Mouse (Mus musculus): ENCODE data around the gene Tgfbr3. TPM values are rescaled to one million over a fixed set of nuclear protein-coding genes. Genes with fewer than 3 reads are reported as not detected.

Gene Tgfbr3
- polyA plus RNA-seq, 1 experiment = 40.0 TPM

GRCm38 (mm10) chr5:107099634-107100033 is 189.8 kb downstream of the Tgfbr3 start:
- H3K27ac ChIP-seq (ENCODE audit: insufficient read depth, low read length) = no peak overlapping the region
- H3K4me1 ChIP-seq (ENCODE audit: control insufficient read depth, insufficient read depth, low read length) = peaks cover 3% of the 10 kb centered on the region; the same call in 1 of the 2 replicates
- no peak for TF ChIP-seq CTCF (IDR thresholded peaks at IDR 0.05; ENCODE audit: borderline replicate concordance, insufficient read depth, low read length)
- TF ChIP-seq POLR2A (IDR thresholded peaks at IDR 0.05; ENCODE audit: low read depth, low read length) = no peak
- H3K4me3 ChIP-seq (ENCODE audit: insufficient read depth, low read length) = no peak overlapping the region

DNA sequence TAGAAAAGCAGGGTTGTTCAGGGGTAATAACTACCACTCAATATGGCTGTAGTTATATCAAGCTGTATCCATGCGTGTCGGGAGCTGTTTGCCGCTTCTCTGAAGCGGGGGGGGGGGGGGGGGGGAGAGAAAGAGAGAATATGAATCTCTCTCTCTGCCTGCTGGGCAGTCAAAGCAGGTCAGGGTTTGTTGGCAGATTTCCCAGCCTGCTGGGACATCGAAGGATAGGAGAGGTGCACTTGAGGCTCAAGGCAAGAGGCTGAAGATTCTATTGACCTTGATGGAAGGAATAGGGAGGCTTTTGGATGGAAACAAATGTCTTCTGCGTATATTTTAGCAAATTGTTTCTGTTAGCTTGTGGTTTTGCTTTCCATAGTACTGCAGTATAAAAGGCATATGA is 190.4 kb downstream of the Tgfbr3 start:
- H3K27ac ChIP-seq (ENCODE audit: insufficient read depth, low read length) = no peak overlapping the region
- H3K4me3 ChIP-seq (ENCODE audit: insufficient read depth, low read length) = no peak overlapping the region
- H3K4me1 ChIP-seq (ENCODE audit: control insufficient read depth, insufficient read depth, low read length) = peaks cover 3% of the 10 kb centered on the region; the same call in 1 of the 2 replicates
- TF ChIP-seq POLR2A (IDR thresholded peaks at IDR 0.05; ENCODE audit: low read depth, low read length) = no peak
- no peak for TF ChIP-seq CTCF (IDR thresholded peaks at IDR 0.05; ENCODE audit: borderline replicate concordance, insufficient read depth, low read length)

DNA sequence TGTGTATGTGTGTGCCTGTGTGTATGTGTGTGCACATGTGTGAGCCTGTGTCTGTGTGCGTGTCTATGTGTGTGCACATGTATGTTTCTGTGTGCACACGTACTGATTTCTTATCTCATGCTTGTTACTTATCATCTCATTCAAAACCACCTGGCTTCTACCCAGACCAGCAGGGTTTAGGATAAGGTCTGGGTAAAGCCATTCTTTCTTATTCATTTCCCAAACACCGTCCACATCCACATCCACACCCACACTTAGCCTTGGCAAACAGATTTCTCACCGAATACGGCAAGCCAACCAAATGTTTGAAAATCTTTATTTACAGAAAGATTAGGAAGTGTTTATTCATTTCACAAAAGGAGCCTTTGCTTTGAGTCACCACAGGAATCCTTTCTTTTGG is 191.4 kb downstream of the Tgfbr3 start:
- TF ChIP-seq POLR2A (IDR thresholded peaks at IDR 0.05; ENCODE audit: low read depth, low read length) (no peak), CTCF (IDR thresholded peaks at IDR 0.05; ENCODE audit: borderline replicate concordance, insufficient read depth, low read length) (no peak)
- H3K4me3 ChIP-seq (ENCODE audit: insufficient read depth, low read length) = no peak overlapping the region
- H3K27ac ChIP-seq (ENCODE audit: insufficient read depth, low read length) = no peak overlapping the region
- peaks cover 3% of the 10 kb centered on the region; the same call in 1 of the 2 replicates for H3K4me1 ChIP-seq (ENCODE audit: control insufficient read depth, insufficient read depth, low read length)

DNA sequence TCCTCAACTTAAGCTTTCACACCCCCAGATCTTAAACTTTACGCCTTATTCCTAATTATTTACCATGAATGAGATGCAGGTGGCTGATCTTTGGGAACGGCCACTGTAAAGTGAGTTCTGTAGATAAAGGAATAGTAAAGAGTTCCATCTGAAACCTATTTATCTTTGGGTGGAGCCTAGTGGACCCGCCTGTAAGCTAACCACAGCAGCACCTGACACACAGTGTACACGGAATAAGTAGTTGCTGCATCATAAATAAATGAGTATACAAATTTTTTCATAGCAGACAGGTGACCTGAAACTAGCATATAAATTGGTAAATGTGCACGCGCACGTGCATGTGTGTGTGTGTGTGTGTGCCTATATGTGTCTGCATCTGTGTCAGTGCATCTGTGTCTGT is 192.1 kb downstream of the Tgfbr3 start:
- no peak overlapping the region for H3K4me3 ChIP-seq (ENCODE audit: insufficient read depth, low read length)
- H3K27ac ChIP-seq (ENCODE audit: insufficient read depth, low read length) = no peak overlapping the region
- TF ChIP-seq CTCF (IDR thresholded peaks at IDR 0.05; ENCODE audit: borderline replicate concordance, insufficient read depth, low read length) (no peak), POLR2A (IDR thresholded peaks at IDR 0.05; ENCODE audit: low read depth, low read length) (no peak)
- H3K4me1 ChIP-seq (ENCODE audit: control insufficient read depth, insufficient read depth, low read length) = peaks cover 6% of the 10 kb centered on the region

GRCm38 (mm10) chr5:107094233-107094632 is 195.2 kb downstream of the Tgfbr3 start:
- TF ChIP-seq POLR2A (IDR thresholded peaks at IDR 0.05; ENCODE audit: low read depth, low read length) (no peak), CTCF (IDR thresholded peaks at IDR 0.05; ENCODE audit: borderline replicate concordance, insufficient read depth, low read length) (no peak)
- Histone ChIP-seq H3K27ac (ENCODE audit: insufficient read depth, low read length) (no peak overlapping the region), H3K4me3 (ENCODE audit: insufficient read depth, low read length) (no peak overlapping the region), H3K4me1 (ENCODE audit: control insufficient read depth, insufficient read depth, low read length) (peaks cover 6% of the 10 kb centered on the region)

DNA sequence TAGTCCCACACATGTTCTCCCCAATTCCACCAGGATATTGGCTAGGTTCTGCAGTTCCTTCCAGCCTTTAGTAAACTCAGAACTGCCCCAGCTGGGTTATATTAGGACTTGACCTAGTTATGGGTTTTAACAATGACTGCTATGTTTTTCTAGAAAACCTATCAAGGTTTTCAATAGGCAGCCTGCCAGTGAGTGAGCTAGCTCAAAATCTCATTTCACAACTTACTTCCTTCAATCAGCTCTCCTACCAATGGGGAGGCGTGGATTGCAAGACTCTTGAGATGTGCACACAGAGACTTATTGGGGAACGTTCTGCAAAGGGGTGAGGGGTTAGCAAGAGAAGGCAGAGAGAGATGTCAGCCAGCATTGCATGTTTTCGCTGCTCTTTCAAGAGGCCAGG is 196.2 kb downstream of the Tgfbr3 start:
- Histone ChIP-seq H3K4me3 (ENCODE audit: insufficient read depth, low read length) (no peak overlapping the region), H3K4me1 (ENCODE audit: control insufficient read depth, insufficient read depth, low read length) (peaks cover 9% of the 10 kb centered on the region), H3K27ac (ENCODE audit: insufficient read depth, low read length) (no peak overlapping the region)
- TF ChIP-seq CTCF (IDR thresholded peaks at IDR 0.05; ENCODE audit: borderline replicate concordance, insufficient read depth, low read length) (no peak), POLR2A (IDR thresholded peaks at IDR 0.05; ENCODE audit: low read depth, low read length) (no peak)

DNA sequence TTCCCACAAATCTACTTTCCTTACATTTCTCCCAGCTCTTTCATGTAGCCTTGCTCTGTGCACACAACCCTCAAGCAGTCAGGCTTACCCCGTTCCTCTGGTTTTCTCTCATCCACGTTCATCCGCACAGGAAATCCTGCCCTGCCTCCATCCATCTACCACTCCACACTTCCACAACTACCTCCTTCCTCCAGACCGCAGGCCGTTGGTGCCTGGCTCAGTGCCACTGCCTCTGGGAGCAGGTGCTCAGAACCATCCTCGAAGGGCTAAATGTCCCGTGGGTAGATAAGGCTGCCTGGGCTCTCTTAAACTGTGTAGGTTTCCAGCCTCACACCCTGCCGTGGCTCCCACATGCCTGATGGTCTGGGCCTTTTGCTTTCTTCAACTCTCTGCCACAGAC is 197.3 kb downstream of the Tgfbr3 start:
- H3K4me1 ChIP-seq (ENCODE audit: control insufficient read depth, insufficient read depth, low read length) = peaks cover 6% of the 10 kb centered on the region
- TF ChIP-seq POLR2A (IDR thresholded peaks at IDR 0.05; ENCODE audit: low read depth, low read length) (no peak), CTCF (IDR thresholded peaks at IDR 0.05; ENCODE audit: borderline replicate concordance, insufficient read depth, low read length) (no peak)
- no peak overlapping the region for H3K27ac ChIP-seq (ENCODE audit: insufficient read depth, low read length)
- no peak overlapping the region for H3K4me3 ChIP-seq (ENCODE audit: insufficient read depth, low read length)

GRCm38 (mm10) chr5:107089966-107090365 is 199.5 kb downstream of the Tgfbr3 start:
- TF ChIP-seq POLR2A (IDR thresholded peaks at IDR 0.05; ENCODE audit: low read depth, low read length) (no peak), CTCF (IDR thresholded peaks at IDR 0.05; ENCODE audit: borderline replicate concordance, insufficient read depth, low read length) (no peak)
- Histone ChIP-seq H3K4me3 (ENCODE audit: insufficient read depth, low read length) (no peak overlapping the region), H3K4me1 (ENCODE audit: control insufficient read depth, insufficient read depth, low read length) (peaks cover 6% of the 10 kb centered on the region), H3K27ac (ENCODE audit: insufficient read depth, low read length) (no peak overlapping the region)

- peaks cover 6% of the 10 kb centered on the region for H3K4me1 ChIP-seq (ENCODE audit: control insufficient read depth, insufficient read depth, low read length)
- TF ChIP-seq POLR2A (IDR thresholded peaks at IDR 0.05; ENCODE audit: low read depth, low read length) (no peak), CTCF (IDR thresholded peaks at IDR 0.05; ENCODE audit: borderline replicate concordance, insufficient read depth, low read length) (no peak)
- H3K27ac ChIP-seq (ENCODE audit: insufficient read depth, low read length) = peak overlapping the region; percentile 77
- H3K4me3 ChIP-seq (ENCODE audit: insufficient read depth, low read length) = no peak overlapping the region
These were observed 201.3 kb downstream of the Tgfbr3 start for GRCm38 (mm10) chr5:107087829-107088808.

DNA sequence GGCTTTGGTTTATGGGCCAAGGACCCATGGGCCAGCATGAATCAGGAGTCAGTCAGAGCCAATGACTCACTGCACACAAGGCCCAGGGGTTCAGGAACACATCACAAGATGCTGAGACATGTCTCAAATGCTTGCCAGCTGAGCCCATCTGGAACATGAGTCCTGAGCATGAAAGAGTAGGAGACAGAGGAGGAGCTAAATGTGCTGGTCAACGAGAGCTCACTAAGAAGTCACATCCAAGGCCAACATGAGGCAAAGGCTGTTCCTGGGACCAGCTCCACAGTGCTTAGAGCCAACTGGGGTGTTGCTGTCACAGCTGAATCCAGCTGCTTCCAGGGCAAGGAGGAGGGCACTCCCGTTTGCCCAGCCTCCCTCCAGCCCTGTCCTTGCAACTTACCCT is 202.1 kb downstream of the Tgfbr3 start:
- TF ChIP-seq CTCF (IDR thresholded peaks at IDR 0.05; ENCODE audit: borderline replicate concordance, insufficient read depth, low read length) (no peak), POLR2A (IDR thresholded peaks at IDR 0.05; ENCODE audit: low read depth, low read length) (no peak; the same call in none of the 2 replicates)
- peaks cover 3% of the 10 kb centered on the region; the same call in 1 of the 2 replicates for H3K4me1 ChIP-seq (ENCODE audit: control insufficient read depth, insufficient read depth, low read length)
- H3K27ac ChIP-seq (ENCODE audit: insufficient read depth, low read length) = peak overlapping the region; percentile 77
- H3K4me3 ChIP-seq (ENCODE audit: insufficient read depth, low read length) = no peak overlapping the region

Data from embryonic fibroblast, embryonic 13.5 days (primary cell).